Mouse (Mus musculus) lung, adult 10 weeks (tissue): ENCODE results near the gene Tlx2. TPM values are rescaled to one million over a fixed set of nuclear protein-coding genes. Genes with fewer than 3 reads are reported as not detected.

ENCODE experiments used
- polyA plus RNA-seq: library from polyadenylated mRNA; stranded (reverse); fragments of 350-450 nt; fragmentation: Illumina TruSeq; extraction: RNeasy Lipid Tissue Mini Kit (QIAGEN cat#74804); gene quantifications from one replicate; pipeline ENCODE4 v1.2.3, GENCODE M21; 2014; ENCODE audit warnings: low read depth, low replicate concordance; ENCODE audit not compliant: insufficient read depth

Tlx2 gene
- polyA plus RNA-seq, result not detected

GRCm38 (mm10) chr6:83070247-83070310, at the start of gene Tlx2:
Gene Tlx2, minus strand, starts transcription at chr6:83070293.

GRCm38 (mm10) chr6:83115011-83115671, 45.0 kb upstream of the Tlx2 start, which contains the start of gene Mogs:
Gene Mogs, plus strand, starts transcription at chr6:83115496.

GRCm38 (mm10) chr6:83108762-83109668, 38.9 kb upstream of the Tlx2 start, which contains the start of gene Mrpl53:
Gene Mrpl53, plus strand, starts transcription at chr6:83109040.

GRCm38 (mm10) chr6:83101316-83101687, 31.2 kb upstream of the Tlx2 start, which contains the start of the genes Ccdc142 and Gm42688:
Gene Ccdc142, plus strand, starts transcription at chr6:83101601.
Gene Gm42688, plus strand, starts transcription at chr6:83101617.

GRCm38 (mm10) chr6:83086121-83087035, 16.3 kb upstream of the Tlx2 start, which contains the start of gene Lbx2:
Gene Lbx2, plus strand, starts transcription at chr6:83086367.

GRCm38 (mm10) chr6:83077630-83078323, 7.7 kb upstream of the Tlx2 start, which contains the start of gene Pcgf1:
Gene Pcgf1, plus strand, starts transcription at chr6:83077869.

GRCm38 (mm10) chr6:83057790-83058189, 12.3 kb downstream of the Tlx2 start, which contains the start of gene Dqx1:
Gene Dqx1, plus strand, starts transcription at chr6:83057844.

GRCm38 (mm10) chr6:83054871-83055431, 15.1 kb downstream of the Tlx2 start, which contains the start of gene Htra2:
Gene Htra2, minus strand, starts transcription at chr6:83055273.

GRCm38 (mm10) chr6:83054074-83054851, 15.8 kb downstream of the Tlx2 start, which contains the start of gene Aup1:
Gene Aup1, plus strand, starts transcription at chr6:83054521.

GRCm38 (mm10) chr6:83033249-83034185, 36.6 kb downstream of the Tlx2 start, which contains the start of the genes Dok1 and Loxl3:
Gene Dok1, minus strand, starts transcription at chr6:83033471.
Gene Loxl3, plus strand, starts transcription at chr6:83034173.

Other genes starting within 250 kb of the Tlx2 start
- gene Sema4f, start 130.5 kb downstream of the Tlx2 start, polyA plus RNA-seq, result 5.8 TPM
- gene M1ap, start 123.4 kb downstream of the Tlx2 start, polyA plus RNA-seq, result 2.0 TPM
- 16.3 TPM for gene Dok1, start 36.8 kb downstream of the Tlx2 start, polyA plus RNA-seq
- gene Loxl3, start 36.1 kb downstream of the Tlx2 start, polyA plus RNA-seq, result 3.4 TPM
- gene Aup1, start 15.8 kb downstream of the Tlx2 start, polyA plus RNA-seq, result 127 TPM
- gene Htra2, start 15.0 kb downstream of the Tlx2 start, polyA plus RNA-seq, result 34.7 TPM
- gene Dqx1, start 12.4 kb downstream of the Tlx2 start, polyA plus RNA-seq, result 2.2 TPM
- gene Pcgf1, start 7.6 kb upstream of the Tlx2 start, polyA plus RNA-seq, result 16.3 TPM
- gene Lbx2, start 16.1 kb upstream of the Tlx2 start, polyA plus RNA-seq, result 2.9 TPM
- gene Ccdc142, start 31.3 kb upstream of the Tlx2 start, polyA plus RNA-seq, result 1.3 TPM
- gene Gm42688, start 31.3 kb upstream of the Tlx2 start, polyA plus RNA-seq, result 1.8 TPM
- gene Mrpl53, start 38.7 kb upstream of the Tlx2 start, polyA plus RNA-seq, result 86.8 TPM
- gene Mogs, start 45.2 kb upstream of the Tlx2 start, polyA plus RNA-seq, result 17.2 TPM
- 67.8 TPM for gene Wbp1, start 51.3 kb upstream of the Tlx2 start, polyA plus RNA-seq
- 19.2 TPM for gene Ino80b, start 55.1 kb upstream of the Tlx2 start, polyA plus RNA-seq
- 22.6 TPM for gene Rtkn, start 65.2 kb upstream of the Tlx2 start, polyA plus RNA-seq
- gene Wdr54, start 86.1 kb upstream of the Tlx2 start, polyA plus RNA-seq, result 6.7 TPM
- gene 1700003E16Rik, start 86.1 kb upstream of the Tlx2 start, polyA plus RNA-seq, result 3.6 TPM
- gene Dctn1, start 95.6 kb upstream of the Tlx2 start, polyA plus RNA-seq, result 44.7 TPM
- 8.0 TPM for gene Slc4a5, start 149.5 kb upstream of the Tlx2 start, polyA plus RNA-seq